Mouse (Mus musculus) adrenal gland, postnatal 10 days (tissue): ENCODE measurements at regions not wholly inside any gene's neighbourhood (a gene's known extent, or its start where the extent isn't known, plus 50 kb on each side); places are given as distances from the start of the nearest gene placed in this dataset.
"Not testable (repeated sequence)": the region's sequence is repeated elsewhere in the genome, so short reads cannot be mapped to it uniquely, and the experiment has no call there.

ENCODE experiments used
- DNase-seq: peaks from one replicate; pipeline ENCODE4 v3.0.0; 2021; ENCODE audit warnings: mixed read lengths

DNA sequence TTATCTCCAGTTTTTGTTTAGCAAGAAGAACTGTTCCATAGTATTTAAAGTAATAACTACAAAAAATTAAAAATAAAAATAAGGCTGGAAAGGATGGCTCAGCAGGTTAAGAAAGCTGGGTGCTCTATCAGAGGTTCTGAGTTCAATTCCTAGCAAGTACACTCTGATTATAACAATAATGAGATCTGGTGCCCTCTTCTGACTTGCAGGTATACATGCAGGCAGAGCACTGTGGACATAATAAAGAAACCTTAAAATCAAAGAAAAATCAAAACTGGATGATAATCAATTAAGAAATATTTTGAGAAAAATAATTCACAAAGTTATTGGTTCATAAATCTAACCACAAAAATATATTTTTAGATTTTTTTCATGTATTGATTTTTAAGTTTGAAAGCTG is 346.7 kb upstream of the Cdh8 start:
- no peak for DNase-seq

DNA sequence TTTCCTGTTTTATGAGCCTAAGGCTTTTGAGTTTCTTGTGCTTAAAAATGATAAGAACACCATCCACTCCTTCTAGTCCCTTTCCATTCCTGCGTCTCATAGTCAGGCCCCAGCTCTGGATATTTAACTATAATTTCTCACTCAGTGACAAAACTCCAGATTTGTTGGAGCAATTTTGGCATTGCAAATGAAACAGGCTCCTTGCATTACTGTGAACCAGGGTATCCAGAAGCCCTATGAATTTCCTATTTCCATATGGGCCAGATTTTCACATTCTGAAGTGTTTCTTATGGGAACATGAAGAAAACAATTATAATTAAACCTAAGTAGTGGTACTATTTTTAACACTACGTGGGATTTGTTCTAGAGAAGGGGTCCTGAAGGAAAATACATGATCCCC is 319.9 kb upstream of the Cdh8 start:
- DNase-seq: no peak

DNA sequence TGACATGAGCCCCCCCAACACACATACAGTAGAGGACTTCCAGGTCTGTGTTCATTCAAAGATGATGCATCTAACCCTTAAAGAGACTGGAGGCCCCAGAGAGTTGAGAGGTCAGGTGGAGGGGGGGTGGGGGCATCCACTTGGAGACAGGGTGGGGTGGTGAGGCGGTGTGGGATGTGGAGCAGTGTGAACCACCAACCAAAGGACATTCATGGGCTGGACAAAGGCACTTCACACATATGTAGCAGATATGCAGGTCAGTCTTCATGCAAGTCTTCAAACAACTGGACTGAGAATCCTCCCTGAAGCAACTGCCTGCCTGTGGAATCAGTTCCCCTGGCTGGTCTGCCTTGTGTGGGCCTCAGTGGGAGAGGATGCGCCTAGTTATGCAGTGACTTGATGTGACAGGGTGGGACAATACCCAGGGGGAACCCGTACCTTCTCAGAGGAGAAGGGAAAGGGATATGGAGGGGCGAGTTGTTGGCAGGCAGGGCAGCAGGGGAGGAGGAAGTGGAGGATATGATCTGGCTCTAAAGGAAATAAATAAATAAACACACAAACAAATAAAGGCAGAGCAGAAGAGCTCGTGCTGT is 308.5 kb upstream of the Cdh8 start:
- peak; percentile 1 for DNase-seq

DNA sequence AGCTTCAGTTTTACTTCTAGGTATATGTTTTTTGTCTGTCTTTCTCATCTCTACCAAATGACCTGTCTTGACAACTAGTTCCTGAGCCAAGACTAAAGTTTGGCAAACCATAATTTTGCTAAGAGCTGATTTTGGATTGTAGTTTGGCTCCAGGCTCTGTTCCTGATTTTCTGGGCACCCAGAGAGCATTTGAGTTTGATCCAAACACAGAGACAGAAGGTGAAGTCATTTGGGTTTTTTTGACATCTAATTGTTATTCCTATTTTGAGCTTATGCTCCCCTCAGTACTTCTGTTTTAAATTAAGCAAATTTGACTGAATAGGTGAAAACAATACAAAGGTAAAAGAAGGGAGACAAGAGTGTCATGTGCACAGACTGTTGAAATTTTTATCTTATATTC is 302.7 kb upstream of the Cdh8 start:
- DNase-seq: no peak

DNA sequence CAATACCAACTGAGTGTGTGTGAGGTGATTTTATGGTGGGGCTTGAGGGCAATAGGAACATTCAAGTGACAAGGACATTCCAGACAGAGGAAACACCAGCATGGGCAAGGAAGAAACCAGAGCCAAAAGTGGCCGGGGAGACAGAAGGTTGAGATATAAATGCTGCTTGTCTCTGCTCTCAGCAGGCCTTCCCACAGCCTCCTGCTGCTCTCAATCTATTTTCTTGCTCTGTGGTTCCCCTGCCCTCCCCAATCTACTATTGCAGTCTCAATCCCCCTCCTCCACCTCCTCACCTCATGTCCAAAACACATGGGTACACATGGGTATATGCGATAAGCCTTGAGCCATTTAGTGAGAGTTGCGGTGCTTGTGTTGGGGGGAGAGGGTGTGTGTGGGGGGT is 265.4 kb upstream of the Cdh8 start:
- no peak for DNase-seq

DNA sequence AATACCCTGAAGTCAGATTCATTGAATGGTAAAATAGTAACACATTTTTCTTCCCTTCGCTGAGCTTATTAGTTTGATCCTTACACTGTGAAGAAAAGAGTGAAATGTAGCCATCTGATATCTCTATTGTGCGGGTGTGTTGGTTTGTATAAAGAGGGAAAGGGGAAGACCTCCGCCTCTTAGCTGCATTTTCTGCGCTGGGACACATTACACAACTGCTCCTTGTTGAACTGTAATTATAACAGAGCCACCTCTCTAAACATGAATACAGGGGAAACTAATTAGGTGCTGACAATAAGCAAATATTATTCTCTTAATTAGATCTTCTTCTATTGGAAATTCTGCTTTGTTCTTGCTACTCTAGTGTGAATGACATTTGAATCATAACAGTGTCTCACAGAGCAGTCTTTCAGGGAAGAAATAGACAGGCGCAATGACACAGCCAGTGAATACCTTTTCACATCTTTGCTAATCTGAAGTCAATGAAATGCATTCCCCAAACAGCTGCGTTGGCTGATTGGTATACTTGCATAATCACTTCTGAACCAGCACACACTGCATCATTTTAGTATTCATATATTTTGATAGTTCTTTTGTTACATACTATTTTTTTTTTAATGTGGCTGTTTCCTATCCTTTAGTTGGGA is 263.1 kb upstream of the Cdh8 start:
- not testable (repeated sequence) for DNase-seq

DNA sequence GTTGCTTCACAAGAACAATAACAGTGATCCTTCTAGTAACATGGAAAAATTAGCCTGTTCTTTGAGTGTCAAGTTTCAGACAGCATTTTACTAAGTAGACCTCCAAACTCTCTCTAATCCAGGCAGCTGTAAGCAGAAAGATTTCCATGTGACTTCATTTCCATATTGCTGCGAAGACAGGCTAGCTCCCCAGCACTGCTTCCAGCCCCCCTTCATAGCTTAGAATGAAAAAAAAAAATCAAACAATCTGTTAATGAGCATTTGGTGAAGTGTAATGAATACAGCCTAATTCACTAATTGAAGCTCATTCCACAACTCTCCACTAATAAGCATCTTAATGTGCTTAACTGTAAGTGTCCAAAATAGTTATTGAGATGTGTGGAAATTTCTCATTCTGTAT is 251.4 kb upstream of the Cdh8 start:
- DNase-seq: not testable (repeated sequence)

DNA sequence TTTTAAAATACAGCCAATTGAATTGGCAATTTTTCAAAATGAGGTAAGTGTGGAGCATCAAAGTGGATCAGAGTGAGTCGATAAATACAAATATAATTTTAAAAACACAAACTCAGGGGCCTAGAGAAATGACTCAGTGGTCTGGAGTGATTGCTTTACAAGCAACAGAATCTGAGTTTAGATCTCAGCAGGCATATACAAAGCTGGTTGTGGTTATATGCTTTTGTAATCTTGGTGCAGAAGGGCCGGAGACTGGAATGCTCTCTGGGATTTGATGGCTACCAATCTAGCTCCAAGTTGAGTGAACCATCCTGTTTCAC is 235.0 kb upstream of the Cdh8 start:
- DNase-seq: no peak

DNA sequence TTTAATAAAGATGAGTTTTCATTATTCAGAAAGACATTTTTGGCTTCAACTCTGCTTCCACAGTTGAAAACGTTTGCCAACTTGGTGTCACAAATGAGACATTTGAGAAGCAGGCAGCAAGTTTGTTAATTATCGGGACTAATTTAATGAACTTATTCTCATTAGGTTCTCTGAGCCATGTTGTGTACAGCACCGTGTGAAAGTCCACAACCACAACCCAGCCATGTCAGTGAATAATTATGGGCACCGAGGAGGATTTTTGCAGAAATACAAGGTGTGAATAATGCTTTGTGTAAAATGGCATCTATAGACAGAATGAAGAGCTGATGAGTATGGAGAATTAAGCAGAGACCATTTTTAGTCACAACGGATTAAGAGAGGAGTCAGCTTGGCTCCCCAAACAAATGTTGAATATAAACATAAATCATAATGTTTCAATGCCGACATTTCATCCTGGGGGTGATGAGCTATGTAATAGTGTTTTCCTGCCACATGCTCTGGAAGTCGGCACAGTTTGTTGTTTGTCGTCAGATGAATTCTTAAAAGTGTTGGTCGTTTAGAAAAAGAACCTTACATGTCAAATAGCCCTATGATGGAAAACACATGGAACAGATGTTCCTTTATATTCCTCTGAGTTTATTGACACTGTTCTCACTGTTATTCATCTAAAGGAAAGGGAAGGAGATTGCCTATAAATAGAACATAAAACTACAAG is 234.5 kb upstream of the Cdh8 start:
- no peak for DNase-seq

DNA sequence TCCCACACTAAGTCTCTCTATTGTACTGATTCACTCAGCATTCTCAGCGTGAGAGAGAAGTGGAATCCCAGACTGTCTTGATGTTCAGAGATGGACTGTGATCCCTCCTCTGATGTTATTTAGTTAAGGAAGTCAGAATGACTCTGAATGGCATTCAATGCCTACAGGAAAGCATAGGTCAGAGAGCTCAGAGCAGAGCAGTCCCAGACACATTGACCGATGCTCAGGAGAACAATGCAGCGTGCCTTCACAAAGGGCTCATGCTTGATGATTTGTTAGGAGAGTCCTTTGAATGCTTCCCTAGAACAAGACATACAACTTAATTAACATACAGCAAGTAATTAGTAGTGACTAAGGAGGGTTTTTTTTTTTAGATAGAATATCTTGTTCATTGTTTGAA is 224.3 kb upstream of the Cdh8 start:
- DNase-seq: no peak

DNA sequence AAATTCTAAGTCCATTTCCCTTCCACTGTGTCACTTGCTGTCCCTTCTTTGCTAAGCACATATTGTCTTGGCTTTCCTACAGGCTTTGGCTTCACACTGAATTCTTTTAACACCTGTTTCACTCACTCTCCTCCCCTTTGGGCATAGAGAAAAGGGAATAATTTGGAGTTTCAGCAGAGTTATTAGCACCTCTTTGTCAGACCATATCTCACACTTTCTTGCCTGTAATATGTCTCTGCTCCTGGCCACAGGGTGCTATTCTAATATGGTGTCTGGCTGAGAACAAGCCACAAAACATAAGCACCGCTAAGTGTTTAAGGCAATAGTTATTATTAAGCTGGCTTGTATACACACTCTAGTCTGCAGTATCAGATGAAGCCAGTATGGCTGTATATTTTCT is 214.7 kb upstream of the Cdh8 start:
- not testable (repeated sequence) for DNase-seq

DNA sequence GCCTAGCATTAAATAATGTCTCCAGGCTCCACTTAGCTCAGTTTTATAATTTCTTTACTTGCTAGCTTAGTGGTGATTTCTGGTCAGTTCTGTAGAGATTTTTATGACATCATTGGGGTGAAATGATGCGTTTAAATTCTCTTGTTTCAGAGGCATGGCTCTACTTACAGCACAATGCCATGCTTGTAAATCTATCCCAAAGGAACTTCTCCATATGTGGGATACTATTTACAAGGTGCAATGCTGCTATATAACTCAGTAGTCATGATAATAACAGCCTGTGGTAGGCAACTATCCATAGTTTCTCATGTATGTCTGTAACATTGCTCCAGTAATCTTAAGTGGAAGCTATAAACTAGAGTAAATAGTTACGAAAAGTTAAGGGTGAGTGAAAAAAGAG is 205.4 kb upstream of the Cdh8 start:
- no peak for DNase-seq

DNA sequence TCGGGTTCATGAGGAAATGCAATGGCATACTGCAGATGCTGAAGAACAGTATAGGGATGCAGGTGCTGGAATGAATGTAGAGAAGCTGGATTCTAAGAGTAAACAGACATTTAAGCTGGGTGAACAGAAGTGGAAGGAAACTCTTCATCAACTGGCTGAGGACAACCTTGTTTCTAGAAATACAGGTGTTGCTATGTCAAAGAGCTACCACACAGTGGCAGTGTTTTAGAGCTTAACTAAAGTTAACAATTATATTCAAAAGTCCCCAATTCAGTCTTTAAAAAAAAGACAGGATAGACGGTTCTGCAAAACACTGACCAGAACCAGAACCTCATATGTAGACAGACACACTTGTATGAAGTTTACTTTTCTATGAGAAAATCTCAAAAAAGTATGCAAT is 188.1 kb upstream of the Cdh8 start:
- not testable (repeated sequence) for DNase-seq

DNA sequence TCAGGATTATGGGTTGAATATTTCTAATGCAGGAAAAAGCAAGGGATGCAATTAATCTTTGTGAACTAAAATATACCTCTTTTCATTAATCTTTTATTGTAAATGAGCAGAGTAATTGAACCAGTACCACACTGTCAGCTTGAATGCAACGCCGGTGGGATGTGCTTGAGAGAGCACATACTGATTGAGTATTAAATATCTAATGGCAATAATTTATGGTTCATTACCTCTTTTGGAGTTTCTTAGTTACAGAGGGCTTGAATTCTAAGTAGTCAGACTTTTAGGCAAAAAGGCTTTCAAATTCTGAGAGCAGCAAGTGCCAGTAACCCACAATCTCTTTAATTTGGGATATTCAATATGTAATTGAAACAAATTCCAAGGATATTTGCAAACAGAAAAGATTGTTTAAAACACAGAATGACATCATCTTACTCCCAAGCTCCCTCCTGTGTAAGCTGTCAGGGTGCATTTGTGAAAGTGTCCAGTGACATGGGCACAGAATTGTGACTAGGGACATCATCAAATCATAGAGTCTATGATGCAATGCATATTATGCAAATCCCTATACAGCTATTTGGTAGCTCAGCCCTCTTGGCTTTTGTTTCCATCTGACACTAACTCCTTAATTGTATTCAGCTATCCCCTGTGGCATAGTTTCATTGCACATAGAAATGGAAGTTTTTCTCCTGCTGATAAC is 175.2 kb upstream of the Cdh8 start:
- no peak for DNase-seq

DNA sequence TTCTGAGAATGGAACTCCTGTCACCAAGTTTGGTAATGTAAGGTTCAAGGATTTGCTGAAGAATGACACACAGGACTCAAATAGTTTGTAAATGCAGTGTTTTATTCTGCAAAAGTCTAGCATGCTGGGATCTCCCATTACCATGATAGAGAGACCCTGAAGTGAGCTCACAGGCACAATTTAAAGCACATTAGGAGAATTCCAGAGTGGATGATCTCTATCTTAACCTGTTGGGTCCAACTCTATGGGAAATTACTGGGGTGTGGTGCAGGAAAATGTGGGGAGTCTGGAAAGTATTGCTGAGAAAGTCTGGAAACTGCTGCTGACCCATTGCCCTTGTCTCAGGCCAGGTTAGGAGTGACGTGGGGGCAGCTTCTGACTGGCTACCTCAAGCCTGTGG is 127.8 kb upstream of the Cdh8 start:
- no peak for DNase-seq

DNA sequence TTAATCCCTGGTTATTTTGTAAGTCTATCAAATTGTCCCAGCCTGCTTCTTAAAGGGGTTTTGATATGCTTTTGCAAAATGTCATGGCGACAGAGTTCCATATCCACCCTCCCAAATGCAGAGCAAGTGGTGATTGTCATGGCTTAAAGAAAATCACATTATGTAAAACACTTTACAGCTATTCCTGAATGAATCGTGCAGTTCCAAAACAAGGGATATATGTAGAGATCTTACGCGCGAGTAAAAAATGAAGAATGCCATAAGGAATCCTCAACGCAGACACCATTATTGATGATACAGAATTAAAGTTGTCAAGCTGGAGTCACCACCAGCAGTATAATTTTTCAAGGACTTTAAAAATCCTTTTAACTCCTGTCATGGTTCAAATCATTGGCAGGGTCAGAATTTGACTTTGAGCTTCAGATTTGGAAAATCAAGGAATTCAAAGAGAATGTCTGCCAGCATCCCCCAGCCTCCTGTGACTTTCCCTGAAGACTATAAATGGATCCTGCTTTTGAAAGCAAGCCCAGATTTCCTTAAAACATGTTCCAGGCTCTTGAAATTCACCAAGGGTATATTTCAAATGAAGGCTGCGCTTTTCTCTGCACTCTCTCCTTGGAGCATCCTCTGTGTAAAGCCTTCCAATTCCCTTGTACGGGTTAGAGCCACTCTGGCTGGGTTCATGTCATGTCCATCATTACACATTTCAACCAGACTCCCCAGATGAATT is 116.6 kb upstream of the Cdh8 start:
- no peak for DNase-seq

DNA sequence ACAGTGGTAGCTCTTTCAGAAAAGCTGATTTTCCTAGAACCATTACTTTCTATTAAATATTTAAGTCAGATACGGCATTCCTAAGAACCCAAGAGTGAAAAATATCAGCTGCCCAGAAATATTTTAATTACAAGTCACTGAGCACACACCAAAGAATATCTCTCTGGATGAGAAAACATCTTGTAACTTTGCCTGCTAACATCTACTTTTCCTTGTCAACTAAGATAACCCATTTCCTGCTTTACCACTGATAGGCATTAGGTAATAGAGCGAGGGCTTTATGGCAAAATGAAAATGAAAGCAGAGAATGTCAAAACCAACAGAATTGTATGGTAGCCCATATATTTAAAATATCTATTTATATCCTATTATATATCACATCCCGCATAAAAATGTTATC is 85.8 kb upstream of the Cdh8 start:
- DNase-seq: no peak
